Mouse (Mus musculus): ENCODE data around the gene Ssr3.

- TF ChIP-seq CTCF (IDR thresholded peaks at IDR 0.05; ENCODE audit: insufficient read depth, low read length) (no peak), POLR2A (IDR thresholded peaks at IDR 0.05; ENCODE audit: borderline replicate concordance, extremely low read depth, low read depth, low read length) (no peak)
Measured at GRCm38 (mm10) chr3:65355479-65355878, 36.9 kb downstream of the Ssr3 start.

Data from lung, adult 2 months (tissue).